Mouse (Mus musculus): ENCODE results near the gene Vmn1r111.
"Not testable (repeated sequence)": the region's sequence is repeated elsewhere in the genome, so short reads cannot be mapped to it uniquely, and the experiment has no call there.

Vmn1r111 gene

GRCm38 (mm10) chr7:20703116-20703515 lies at the start of gene Vmn1r111:
Gene Vmn1r111 (minus strand): TSS chr7:20703216.
- DNase-seq: not testable (repeated sequence)

GRCm38 (mm10) chr7:20730524-20730923 lies 27.5 kb upstream of the Vmn1r111 start, which contains the start of gene Gm10668:
Gene Gm10668 (minus strand): TSS chr7:20730624.
- DNase-seq: not testable (repeated sequence)

GRCm38 (mm10) chr7:20668618-20669017 lies 34.4 kb downstream of the Vmn1r111 start, which contains the start of gene Vmn1r107:
Gene Vmn1r107 (plus strand): TSS chr7:20668918.
- DNase-seq: not testable (repeated sequence)
